Mouse (Mus musculus) urinary bladder, postnatal 10 days (tissue): ENCODE data around the gene Rsph9.

ENCODE experiments used
- DNase-seq: peaks from one replicate; pipeline ENCODE4 v3.0.0; 2022; ENCODE audit warnings: low spot score

The Rsph9 gene

DNA sequence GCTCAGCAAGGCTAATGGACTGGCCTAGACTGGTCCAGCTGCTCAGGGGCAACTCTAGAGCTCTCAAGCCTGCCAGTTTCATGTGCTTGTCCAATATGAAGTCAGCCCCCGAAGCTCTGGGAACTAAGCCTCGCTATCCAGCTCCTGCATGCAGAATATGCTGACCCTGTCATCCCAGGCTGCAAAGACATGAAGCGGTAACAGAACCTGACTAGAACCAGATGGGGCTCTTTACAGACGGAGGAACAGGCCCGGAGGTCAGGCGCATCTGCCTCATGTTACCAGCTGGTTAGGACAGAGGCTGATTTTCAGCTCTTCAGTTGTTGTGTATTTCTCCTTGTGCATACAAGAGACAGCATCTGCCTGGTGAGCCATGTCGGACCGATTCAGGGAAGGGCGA lies 42.1 kb downstream of the Rsph9 start:
- DNase-seq = no peak

DNA sequence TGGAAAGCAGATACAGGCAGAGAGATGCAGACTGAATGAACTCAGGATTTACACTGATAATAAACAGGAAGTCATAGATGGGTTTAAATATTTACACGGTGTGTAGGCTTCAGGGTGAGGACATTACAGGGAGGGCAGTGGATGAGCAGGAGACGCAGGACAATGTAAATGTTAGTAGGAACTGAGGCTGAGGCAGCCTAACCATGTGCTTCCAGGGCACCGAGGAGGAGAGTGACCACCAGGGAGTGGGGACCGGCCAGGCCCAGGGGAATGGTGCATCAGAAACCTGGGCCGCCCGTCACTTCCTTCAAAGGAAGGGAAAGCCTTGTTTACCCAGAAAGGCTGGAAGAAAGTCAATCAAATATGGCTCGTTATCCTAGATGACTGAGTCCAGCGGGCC lies 45.5 kb downstream of the Rsph9 start:
- no peak for DNase-seq

DNA sequence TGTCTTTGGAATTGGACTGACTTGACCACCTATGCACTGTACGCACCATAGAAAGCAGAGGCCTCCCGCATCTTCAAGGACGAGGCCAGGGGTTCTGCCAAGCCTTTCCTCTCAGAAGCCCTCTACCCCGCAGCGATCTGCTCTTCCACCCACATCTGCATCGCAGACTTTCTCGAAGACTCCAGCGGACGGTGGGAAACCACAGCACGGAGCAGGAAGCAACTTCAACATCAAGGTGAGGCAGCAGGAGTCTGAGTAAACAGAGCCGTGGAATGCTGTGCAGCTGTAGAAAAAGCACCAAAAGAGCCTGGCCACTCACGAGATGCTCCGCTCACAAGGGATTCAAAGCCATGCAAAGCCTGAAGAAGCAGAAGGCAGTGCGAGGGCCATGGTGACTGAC lies 52.1 kb downstream of the Rsph9 start:
- no peak for DNase-seq

DNA sequence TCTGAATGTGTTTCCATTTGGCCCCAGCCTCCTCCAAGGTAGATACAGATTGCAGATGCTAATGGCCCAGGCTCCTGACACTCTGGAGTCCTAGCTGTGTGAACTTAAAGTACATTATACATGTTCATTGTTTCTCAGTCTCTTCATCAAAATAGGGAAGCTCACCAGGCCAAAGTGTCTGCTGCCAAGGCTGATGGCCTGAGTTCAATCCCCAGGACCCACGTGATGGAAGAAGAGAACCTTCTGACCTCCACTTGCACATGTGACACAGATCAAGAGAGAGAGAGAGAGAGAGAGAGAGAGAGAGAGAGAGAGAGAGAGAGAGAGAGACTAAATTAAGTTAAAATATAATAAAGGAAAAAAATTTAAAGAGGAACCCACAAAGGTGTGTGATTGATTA lies 52.7 kb downstream of the Rsph9 start:
- DNase-seq = no peak

DNA sequence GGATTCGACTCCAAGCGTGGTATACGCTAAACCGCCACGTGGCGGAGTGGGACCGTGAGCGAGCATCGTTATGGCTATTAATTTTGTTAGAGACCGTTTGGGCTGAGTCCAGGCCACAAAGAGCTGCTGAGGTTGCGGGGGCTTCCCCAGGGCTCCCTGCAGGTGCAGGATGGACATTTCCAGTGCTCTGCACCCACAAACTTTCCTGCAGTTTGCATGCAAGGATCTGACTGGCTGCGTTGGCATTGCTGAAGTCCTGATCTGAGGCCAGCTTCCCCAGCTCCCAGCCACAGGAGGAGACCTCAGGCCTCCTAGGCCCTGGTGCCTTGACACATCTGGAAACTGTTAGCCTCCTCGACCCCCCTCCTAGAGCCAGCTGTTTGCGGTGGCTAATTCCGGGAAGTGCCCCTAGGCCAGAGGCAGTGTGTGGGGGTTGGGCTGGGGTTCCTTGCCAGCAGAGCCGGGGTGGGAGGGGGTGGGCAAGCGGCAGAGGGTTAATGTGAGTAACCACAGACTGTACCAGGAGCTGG lies 57.6 kb downstream of the Rsph9 start:
- DNase-seq = no peak

DNA sequence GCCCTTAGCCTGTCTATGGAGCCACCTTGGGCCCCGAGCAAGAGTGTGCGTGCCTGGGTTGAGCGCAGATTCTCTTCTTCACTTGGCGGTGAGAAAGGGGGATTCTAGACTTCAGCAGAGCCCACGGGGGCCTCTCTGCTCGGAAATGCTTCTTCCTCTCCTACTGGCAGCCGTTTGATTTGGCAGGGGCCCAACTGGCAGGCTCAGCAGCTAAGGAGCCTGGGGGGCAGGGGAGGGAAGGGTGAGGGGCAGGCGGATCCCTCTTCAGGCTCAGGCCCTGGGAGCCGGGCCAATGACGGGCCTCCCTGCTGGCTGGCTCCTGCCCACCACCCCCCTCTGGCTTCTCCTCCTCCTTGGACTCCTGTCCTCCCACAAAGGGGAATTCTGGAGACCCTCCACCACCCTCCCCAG lies 59.9 kb downstream of the Rsph9 start:
- peak; percentile 52 for DNase-seq

DNA sequence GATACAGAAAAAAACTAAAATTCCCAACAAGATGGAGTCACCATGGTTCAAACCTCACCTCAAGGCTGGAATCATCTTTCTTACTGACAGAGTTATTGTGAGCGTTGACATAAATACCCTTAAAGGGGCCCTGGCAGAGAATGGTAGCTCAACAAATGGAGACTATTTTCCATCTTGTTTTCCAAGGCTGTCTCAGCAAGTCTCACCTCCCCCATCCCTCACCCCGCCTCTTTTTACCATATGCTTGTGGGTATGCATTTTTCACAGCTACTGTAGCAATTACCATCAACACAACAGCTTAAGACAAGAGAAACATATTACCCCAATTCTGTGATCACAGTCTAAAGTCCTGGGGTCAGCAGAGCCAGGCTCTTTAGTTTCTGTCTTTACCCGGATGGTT lies 60.6 kb downstream of the Rsph9 start:
- no peak for DNase-seq

DNA sequence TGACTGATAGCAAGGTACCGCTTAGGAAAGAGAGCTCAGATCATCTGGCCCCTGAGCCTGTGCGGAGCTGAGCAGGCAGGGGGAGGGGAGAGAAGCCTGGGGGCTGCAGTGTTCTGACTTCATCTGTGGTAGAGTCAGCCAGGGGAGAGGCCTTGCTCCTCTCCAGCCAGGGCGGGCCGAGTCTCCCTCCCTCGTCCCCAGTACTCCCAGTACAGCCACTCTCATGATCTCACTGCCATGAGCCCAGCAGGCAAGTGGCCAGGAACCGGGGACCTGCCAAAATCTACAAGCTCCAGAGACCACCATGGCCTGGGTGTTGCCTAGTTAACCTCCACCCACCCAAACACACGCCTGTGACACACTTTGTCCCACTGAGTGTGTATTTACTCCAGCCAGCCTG lies 62.4 kb downstream of the Rsph9 start:
- no peak for DNase-seq

DNA sequence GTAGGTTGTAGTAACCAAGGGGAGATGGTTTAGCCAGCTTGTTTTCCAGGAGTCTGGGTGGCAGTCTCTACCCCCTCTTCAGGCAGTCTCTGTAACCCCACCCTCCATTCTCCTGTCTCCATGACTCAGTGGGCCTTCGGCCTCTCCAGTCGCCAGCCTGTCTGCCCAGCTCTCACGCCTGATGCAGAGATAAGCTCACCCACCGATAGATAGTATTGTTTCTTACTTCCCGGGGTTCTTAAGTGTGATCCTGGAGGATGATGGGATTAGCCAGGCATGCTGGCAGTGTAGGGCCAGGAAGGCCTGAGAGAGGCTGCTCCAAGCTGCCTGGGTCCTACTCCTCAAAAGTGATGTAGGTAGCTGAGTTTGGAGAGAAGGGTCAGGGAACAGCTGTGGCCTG lies 63.0 kb downstream of the Rsph9 start:
- DNase-seq = no peak

DNA sequence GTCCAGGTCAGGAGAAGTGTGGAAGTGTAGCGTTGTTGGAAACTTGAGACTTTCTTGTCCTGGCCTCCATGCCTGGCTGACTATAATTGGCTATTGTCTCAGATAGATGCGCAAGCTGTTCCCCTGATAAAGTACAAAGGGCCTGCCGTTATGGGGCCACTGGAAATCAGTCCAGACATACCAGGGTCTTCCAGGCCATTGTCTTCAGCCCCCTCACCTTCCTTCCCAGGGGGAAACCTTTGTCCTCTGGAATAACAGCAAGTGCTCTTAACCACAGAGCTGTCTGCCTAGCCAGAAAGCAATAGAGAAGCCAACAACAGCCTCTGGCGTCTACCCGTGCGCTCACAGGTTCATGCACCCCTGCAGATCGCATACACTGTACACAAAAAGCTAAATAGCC lies 63.6 kb downstream of the Rsph9 start:
- DNase-seq = no peak

DNA sequence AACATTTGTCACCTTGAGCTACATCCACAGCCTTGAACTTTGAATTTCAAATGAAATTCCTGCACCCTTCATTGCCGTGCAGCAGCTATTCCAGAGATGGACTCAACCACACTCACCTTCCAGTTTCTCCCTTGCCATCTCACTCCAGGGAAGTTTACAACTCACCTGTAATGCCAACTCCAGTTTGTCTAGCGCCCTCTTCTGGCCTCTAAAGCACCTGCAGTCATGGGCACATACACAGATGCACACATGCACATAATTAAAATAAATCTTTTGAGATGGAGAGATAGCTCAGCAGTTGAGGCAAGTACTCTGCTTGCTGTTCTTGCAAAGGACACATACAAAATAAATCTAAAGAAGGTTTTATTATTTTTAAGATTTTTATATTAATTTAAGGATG lies 65.0 kb downstream of the Rsph9 start:
- DNase-seq = no peak

DNA sequence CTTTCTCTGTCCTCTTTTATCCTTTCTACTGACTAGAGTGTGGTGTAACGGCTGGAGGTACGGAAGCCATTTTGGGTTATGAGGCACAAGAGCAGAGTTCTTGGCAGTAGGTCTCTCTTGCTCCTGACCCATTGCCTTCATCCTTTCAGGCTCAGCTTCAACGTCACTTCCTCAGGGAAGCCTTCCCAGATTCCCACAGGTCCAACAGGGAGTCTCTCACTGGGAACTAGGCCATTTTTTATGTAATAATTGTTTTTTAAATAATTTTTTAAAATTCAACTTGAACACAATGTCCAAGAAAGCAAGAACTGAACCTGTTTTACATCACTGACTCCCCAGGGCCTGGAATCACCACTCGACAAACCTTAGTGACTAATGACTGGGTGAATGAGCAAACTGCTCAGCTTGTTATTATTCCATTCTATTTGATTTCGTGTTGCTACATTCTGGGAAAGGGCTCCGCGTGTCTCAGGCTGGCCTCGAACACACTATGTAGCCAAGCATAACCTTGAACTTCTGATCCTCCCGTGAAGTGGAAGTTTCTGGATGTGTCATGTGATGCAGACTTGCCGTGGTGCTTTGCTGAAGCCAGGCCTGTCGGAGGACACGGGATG lies 66.0 kb downstream of the Rsph9 start:
- DNase-seq = no peak

DNA sequence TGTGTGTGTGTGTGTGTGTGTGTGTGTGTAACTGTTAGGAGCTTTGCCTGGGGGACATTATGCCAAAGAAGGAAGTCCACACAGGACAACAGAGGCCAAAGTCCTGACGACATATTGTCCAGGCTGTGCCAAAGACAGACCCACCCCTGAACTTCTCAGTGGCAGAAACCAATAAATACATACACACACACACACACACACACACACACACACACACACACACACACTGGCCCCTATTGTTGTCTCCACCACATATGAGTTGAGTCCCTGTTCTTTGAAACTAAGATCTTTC lies 67.8 kb downstream of the Rsph9 start:
- no peak for DNase-seq

DNA sequence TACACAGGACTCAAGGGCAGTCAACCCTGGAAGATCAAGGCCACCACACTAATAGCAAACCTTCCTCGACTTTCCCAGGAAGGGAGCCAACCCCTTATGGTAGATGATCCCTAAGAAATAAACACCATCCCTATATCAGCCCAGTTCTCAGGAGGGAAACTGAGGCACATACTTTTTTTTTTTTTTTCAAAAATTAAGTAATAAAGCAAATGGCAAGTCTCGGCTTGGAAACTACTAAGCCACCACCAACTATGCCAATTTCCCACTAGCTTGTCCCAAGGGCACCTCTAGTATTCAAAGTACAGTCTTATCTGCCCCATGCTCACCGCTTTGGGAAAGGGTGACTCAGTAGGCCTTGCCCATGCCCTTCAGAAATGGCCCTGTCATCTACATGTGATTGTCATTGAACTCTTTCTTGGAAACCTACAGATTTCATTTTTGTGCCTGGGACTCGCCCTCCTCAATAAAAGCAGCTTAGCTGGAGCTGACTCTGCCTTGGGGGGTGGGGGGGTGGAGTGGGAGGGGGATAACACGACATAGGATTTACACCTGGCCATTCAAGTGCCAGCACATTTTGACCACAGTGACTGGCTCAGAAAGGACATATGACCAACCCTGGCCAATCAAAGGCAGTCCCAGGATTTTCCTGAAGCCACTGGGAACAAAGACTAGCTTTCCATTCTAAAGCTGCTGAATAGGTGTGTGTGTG lies 68.3 kb downstream of the Rsph9 start:
- DNase-seq = no peak

DNA sequence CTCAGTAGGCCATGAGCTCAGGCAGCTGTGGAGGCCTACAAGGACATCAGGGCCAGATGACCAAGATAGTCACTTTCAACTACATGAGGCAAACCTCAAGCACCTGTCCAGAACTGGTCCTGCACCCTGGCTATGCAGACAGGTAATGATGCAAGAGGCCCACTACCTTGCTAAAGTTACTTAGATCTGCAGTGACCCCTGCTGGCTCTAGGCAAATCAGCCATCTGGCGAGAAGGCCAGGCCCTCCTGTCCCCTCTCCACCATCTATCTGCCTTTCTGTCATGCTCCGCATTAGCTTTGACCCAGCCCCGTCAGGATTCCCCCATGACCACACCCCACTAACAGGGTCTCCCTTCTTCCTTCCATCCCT lies 68.9 kb downstream of the Rsph9 start:
- no peak for DNase-seq

DNA sequence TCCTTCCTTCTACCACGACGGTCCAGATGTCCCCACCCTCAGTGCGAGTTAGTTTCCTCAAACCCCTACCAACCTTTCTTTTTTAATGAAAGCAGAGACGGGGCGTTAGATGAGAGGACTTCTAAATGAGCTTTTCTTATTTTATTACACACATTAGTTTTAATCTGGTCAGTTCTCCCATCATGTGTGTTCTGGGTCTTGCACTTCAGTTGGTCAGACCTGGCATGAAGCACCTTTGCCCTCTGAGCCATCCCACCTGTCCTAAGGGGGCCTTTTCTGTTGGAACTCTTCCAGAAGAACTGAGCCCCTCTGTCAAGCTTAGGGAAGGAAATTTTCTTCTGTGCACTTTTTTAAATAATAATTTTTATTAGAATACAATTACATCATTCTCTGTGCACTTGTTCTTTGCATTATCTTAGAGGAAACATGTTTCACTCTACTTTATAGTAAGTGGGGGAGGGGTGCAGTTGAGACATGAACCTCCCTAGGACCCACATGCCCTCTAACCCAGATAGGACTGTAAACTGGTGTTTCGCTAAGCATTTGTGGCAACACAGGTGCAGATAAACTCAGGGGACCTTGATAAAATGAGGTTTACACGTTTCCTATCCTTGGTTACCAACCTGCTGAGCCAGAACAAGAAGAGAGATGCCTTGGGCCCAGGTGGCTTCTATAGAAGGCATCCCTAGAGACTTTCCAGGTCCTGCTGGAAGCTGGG lies 69.5 kb downstream of the Rsph9 start:
- no peak for DNase-seq

DNA sequence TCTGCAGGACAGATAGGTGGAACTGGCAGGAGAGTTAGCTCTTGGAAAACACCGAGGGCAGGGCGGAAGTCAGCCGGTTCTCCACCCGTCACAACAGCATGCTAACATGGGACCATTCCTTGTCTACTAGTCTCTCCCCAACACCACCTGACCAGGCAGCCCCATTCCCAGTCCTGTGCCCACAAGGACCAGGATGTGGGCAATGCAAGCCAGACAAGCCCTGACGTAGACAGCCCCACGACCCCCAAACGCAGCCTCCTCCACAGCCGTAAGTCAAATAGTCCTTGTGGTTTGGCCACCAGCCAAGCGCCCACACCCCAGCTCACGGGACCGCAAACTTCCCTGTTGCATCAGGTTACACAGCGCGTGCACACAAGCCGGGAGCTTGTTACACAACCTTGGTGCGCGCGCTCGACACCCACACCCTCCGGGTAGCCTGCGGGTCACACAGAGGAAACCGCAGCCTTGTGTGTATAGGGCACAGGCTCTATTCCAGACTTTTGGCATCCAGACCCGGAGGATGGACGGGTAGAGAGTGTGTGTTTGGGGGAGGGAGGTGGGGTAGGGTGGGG lies 70.2 kb downstream of the Rsph9 start:
- DNase-seq = peak; percentile 68
